Mouse (Mus musculus): Measurements from ENCODE around the gene Tinf2.

Gene Tinf2

DNA sequence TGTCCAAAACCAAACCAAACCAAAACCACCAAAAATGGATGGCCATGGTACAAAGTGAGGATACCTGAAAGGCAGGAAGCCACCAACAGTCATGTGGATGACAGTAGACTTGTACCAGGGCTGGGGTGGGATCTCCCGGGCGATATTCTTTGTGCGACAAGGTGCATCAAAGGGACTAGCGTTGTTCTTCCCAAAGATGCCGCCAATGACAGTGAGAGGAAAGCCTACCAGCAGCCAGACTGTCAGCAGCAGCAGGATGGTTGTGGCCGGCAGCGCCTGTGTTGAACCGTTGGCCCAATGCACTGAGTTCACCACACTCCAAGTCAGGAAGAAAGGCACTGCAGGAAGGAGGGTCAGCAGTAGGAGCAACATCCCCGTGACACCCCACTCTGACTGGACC is 43.8 kb downstream of the Tinf2 start, which contains the start of gene Gm49378:
Gm49378 (minus strand) TSS at position 101 of the 400 bp plus-strand sequence.
- no peak for DNase-seq (ENCODE audit: low read depth, low spot score)

DNA sequence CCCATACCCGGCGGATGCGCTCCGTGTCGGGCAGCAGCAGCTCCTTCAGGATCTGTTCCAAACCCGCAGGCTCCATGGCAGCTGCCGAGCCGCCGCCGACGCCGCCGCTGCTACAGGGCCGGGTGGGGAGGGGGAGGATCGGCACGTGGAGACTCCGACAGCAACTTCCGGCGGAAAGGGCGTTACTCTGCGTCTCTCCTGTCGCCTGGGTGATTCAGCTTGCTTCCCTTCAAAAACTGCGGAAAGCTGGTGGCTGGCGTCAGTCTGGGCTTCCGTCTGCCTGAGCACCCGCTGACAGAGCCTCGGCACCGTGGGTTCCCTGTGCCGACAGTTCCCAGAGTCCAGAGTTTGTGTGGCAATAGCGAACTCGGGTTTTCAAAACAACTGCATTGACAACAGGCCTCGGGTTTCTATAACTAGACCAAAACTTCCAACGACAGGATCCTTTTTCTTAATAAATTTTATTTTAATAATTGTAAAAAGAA is 46.1 kb downstream of the Tinf2 start, which contains the start of gene Ipo4:
Ipo4 (minus strand) TSS at position 435 of the 485 bp plus-strand sequence.
- peak; percentile 70 for DNase-seq (ENCODE audit: low read depth, low spot score)

DNA sequence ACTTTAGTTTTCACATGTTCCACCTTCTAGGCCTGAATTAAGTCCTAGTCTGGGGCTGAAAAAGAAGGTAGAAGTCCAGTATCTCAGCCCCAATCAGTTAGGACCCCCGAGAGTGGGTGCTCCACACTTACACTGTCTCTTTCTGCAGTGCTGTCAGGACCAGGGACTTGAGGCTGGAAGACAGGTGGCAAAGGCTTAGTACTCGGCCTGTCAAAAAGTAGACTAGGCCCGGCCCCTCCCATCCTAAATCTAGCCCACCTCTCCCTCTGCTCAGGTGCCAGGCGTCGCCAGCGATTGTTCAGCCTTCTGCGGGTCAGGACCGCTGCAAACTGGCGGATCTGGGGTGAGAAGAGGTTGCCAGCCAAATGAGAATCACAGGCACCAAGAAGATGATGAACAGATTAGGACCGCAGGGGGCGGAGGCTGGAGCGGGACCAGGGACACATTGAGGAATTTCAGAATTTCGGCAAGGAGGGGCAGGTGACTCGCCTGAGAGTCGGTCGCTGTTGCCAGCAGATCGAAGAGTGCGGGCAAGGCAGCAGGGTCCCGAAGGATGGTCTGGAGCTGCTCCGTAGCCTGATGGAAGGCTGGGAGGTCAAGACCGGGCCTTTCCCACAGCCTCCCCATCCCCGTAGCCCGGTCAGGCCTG is 46.6 kb downstream of the Tinf2 start:
- no peak for DNase-seq (ENCODE audit: low read depth, low spot score)

DNA sequence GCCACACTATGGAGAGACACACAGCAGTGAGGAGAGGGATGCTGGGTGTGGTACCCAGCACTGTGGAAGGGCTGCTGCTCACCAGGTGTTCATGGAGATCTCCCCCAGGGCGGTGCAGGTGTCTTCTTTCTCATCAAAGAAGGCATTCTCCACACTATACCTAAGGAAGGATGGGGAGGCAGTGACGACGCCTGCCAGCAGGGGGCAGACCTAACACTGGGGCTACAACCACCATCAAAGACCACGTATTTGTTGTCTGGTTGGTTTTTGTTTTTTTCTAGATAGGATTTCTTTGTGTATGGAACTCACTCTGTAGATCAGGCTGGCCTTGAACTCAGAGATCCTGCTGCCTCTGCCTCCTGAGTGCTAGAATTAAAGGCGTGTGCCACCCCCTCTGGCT is 52.3 kb downstream of the Tinf2 start:
- no peak for DNase-seq (ENCODE audit: low read depth, low spot score)

DNA sequence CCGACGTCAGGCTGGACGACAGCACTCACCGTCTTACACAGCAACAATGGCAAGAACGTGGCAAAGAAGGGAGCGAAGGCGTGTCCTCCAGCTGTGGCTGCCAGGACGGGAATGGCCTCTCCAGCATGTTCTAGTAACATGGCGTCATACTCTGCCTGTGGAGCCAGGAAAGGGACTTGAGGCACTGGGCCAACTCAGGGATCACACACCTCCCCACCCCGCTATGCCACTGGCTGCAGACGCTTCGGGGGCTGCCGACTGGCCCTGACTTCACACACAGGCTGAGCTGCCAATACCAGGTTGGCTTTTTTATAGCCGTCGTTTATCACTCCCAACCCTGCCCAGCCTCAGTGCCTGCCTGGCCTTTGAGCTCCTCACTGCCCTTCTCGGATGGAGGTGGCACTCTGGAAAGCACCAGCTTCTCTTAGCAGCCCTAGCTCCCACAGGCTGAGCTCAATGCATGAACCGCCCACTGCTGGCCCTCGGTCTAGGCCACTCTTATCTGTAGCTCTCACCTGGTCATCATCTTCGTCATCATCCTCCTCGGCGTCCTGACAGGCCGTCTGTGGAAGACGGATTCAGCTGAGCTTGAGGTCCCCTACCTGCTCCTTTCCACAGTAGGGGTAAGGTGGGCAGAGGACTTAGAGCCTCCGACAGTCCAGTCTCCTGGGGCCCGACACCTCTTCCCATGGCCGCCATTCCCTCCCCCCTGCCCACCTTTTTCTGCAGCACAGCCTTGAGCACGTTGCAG is 53.4 kb downstream of the Tinf2 start:
- no peak for DNase-seq (ENCODE audit: low read depth, low spot score)

All from retina, adult 2 months (tissue).